Mouse (Mus musculus): ENCODE measurements around the gene Ntn1. TPM values are rescaled to one million over a fixed set of nuclear protein-coding genes. Genes with fewer than 3 reads are reported as not detected.

Gene Ntn1
- total RNA-seq, 2 experiments from 2014 or later, result 3.6 to 4.1 TPM

DNA sequence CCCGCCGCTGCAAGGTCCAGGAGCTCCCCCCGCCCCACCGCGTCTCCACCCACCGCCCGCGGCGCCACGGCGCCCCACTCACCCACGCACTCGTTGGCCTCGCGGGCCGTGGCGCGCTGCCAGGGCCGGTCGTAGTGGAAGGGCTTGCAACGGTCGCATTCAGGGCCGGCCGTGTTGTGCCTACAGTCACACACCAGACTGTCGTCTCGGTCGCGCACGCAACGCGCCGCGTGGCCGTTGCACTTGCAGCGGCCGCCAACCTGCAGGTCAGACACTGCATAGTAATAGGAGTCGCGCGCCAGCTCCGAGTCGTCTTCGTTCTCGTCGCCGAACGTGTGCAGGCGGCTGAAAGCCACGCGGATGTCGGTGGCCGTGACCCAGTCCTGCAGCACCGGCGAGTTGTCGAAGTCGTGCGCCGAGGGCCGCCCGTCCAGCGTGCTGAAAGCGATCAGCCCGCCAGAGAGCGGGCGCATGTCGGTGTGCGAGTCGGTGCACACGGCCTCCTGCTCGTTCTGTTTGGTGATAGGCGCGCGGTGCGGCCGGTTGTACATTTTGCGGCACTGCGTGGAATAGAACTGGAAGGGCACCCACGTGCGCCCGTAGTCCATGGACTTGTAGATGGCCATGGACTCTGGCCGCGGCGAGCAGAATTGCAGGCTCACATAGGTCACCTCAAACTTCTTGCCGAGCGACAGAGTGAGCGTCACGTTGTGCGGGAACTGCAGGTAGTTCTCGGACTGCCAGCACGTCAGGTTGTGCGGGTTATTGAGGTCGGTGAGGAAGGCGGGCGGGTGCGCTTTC lies 15.4 kb downstream of the Ntn1 start:
- intact Hi-C loops (cut with DNase I), result no loop called here

GRCm38 (mm10) chr11:68384592-68385020 lies 16.0 kb downstream of the Ntn1 start:
- intact Hi-C loops (cut with DNase I), result no loop called here
- DNase-seq, result no peak

More for the DNA sequence above, 15.4 kb downstream of the Ntn1 start:
- DNase-seq, result no peak

DNA sequence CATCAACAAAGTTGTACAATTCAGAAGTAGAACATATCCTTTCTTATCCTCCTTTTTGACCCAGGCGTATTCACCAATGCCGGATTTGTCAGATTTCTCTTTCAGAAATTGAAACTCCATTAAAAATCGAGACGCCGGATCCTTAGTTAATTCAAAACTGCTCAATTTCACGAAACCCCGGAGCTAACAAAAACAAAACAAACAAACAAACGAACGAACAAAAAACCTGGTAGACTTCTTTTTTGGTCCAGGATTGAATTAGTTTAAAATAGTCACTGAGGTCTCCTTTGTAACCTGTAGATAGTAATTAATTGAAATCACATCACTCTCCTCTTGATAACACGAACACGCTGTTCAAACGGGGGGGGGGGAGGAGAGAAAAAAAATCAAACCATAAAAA lies 16.5 kb downstream of the Ntn1 start:
- no peak for DNase-seq
- intact Hi-C loops (cut with DNase I), result no loop called here

GRCm38 (mm10) chr11:68383519-68383918 lies 17.1 kb downstream of the Ntn1 start:
- intact Hi-C loops (cut with DNase I), result no loop called here
- no peak for DNase-seq

DNA sequence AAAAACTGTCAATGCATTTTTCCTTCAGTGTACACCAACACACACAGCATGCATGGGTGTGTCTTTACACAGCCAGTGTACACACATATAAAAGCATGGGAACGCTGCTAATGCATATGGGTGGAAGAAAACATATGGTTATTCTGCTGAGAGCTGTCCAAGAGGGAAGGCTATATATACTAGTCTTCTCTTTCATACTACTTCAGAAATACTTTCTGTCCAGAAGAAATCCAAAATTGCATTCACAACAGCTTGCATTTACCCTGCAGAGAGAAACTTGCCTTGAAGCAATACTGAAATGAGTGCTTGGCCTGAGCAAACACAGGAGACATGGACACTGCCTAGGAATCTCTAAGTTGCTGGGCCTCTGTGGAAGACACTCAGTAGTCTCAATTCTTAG lies 18.8 kb downstream of the Ntn1 start:
- DNase-seq, result no peak
- intact Hi-C loops (cut with DNase I), result no loop called here

DNA sequence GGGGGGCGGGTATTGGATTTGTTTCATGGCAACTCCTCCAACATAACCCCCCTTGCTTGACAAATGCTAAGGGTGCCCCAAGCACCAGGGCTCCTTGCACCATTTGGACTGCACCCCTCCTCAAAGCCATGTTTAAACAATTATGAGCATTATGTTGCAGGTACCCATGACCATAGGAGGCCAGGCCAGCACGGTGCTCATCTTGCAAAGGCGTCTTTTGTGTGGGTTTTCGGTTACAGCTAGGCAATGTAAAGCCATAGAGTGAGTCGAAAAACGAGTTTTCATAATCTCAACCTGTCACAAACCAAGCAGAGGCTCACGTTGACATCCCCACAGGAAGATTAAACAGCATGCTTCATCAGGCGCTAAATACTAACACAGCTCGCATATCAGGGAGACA lies 19.3 kb downstream of the Ntn1 start:
- intact Hi-C loops (cut with DNase I), result no loop called here
- DNase-seq, result no peak

- no peak for DNase-seq
- intact Hi-C loops (cut with DNase I), result no loop called here
These were observed 21.5 kb downstream of the Ntn1 start for GRCm38 (mm10) chr11:68378946-68379764.

DNA sequence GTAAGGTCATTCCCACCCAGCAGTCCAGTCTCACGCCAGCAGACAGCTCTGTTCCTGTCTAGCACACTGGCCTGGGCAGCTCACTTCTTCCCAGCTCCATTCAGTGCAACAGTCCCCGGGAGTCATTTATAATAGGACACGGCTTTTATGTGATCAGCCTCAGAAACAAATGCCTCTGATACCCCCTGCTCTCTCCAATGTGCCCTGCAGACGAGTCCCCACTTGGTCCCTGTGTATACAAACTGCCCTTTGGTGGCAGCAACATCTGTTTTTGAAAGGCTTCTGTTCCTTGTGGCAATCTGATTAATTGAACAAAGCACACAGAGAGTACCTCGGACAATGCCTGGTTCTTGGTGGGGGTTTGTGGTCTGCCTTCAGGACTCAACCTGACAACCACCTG lies 22.2 kb downstream of the Ntn1 start:
- intact Hi-C loops (cut with DNase I), result no loop called here
- no peak for DNase-seq

DNA sequence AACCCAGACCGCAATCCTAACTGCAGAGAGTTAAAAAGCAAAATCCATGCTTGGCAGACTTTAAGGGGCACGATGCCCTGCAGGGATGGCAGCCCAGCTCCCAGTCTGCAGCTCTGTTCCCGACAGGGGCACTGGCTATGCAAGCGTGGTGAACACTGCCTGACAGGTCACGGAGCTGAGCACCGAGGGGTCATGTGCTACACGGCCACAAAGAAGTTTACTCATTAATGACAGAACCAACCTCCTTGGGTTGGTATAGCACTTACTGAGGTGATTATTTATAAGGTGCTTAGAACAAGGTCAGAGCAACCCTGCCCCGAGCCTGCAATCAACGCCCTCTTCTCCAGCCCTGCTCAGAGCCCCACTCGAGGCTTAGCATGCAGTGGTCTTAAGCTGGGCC lies 27.5 kb downstream of the Ntn1 start:
- intact Hi-C loops (cut with DNase I), result no loop called here
- DNase-seq, result no peak

GRCm38 (mm10) chr11:68371609-68372008 lies 29.0 kb downstream of the Ntn1 start:
- no peak for DNase-seq
- intact Hi-C loops (cut with DNase I), result no loop called here

DNA sequence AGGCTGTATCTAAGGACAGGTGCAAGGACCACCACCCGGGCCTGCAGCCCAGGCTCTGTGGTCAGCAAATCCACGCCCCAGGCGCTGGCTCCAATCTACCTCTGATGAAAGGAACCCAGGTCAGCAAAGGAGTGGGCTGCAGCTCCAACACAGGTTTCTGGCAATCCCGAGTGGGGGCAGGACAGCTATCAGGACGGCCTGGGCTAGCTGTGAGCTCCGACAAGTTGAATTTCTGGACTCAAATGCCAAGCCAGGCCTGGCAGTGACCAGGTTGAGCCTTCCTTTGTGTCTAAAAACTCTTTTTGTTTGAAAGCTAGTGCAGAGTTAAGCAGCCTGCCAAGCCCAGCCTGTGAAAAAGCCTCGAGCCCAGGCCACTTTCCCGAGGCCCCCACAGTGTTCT lies 43.7 kb downstream of the Ntn1 start:
- DNase-seq, result no peak
- intact Hi-C loops (cut with DNase I), result no loop called here

- intact Hi-C loops (cut with DNase I), result no loop called here
- no peak for DNase-seq
These were observed 45.1 kb downstream of the Ntn1 start for GRCm38 (mm10) chr11:68355561-68355960.

- intact Hi-C loops (cut with DNase I), result no loop called here
- no peak for DNase-seq
These were observed 45.8 kb downstream of the Ntn1 start for GRCm38 (mm10) chr11:68354848-68355247.

- intact Hi-C loops (cut with DNase I), result no loop called here
- DNase-seq, result no peak
These were observed 48.4 kb downstream of the Ntn1 start for GRCm38 (mm10) chr11:68352236-68352635.

- DNase-seq, result no peak
- intact Hi-C loops (cut with DNase I), result no loop called here
These were observed 51.8 kb downstream of the Ntn1 start for GRCm38 (mm10) chr11:68348851-68349250.

GRCm38 (mm10) chr11:68348083-68348482 lies 52.5 kb downstream of the Ntn1 start:
- no peak for DNase-seq
- intact Hi-C loops (cut with DNase I), result no loop called here

GRCm38 (mm10) chr11:68347508-68347907 lies 53.1 kb downstream of the Ntn1 start:
- intact Hi-C loops (cut with DNase I), result no loop called here

DNA sequence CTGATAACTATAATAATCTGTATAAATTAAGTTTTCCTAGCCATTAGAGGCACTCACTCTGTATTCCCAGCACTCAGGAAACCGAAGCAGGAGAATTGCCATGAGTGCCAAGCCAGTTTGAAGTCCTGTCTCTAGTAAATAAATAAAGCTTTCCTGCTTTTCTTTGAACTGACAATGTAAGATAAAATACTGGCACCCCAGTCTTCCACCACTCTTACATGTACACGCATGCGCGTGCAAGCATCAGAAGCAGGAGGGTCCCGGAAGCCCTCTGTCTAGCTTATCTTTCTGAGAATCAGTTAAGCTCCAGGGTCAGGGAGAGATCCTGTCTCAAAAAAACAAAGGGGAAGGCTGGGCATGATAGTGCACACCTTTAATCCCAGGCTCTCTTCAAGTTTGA lies 54.5 kb downstream of the Ntn1 start:
- DNase-seq, result no peak
- intact Hi-C loops (cut with DNase I), result no loop called here

More at GRCm38 (mm10) chr11:68347508-68347907, 53.1 kb downstream of the Ntn1 start:
- DNase-seq, result no peak

GRCm38 (mm10) chr11:68344221-68344620 lies 56.4 kb downstream of the Ntn1 start:
- DNase-seq, result no peak
- intact Hi-C loops (cut with DNase I), result no loop called here

GRCm38 (mm10) chr11:68342761-68343160 lies 57.9 kb downstream of the Ntn1 start:
- intact Hi-C loops (cut with DNase I), result no loop called here
- no peak for DNase-seq

GRCm38 (mm10) chr11:68342003-68342400 lies 58.6 kb downstream of the Ntn1 start:
- intact Hi-C loops (cut with DNase I), result no loop called here
- peak; percentile 27 to 37 for DNase-seq

All from gastrocnemius, postnatal 36 days (tissue).